Mouse (Mus musculus) yolk sac, embryonic 10.5 days (tissue): Measurements from ENCODE around the gene Ppt2.

ENCODE experiments used
- DNase-seq: peaks from one replicate; pipeline ENCODE4 v3.0.0-alpha.2; 2017; ENCODE audit warnings: low spot score

The Ppt2 gene

DNA sequence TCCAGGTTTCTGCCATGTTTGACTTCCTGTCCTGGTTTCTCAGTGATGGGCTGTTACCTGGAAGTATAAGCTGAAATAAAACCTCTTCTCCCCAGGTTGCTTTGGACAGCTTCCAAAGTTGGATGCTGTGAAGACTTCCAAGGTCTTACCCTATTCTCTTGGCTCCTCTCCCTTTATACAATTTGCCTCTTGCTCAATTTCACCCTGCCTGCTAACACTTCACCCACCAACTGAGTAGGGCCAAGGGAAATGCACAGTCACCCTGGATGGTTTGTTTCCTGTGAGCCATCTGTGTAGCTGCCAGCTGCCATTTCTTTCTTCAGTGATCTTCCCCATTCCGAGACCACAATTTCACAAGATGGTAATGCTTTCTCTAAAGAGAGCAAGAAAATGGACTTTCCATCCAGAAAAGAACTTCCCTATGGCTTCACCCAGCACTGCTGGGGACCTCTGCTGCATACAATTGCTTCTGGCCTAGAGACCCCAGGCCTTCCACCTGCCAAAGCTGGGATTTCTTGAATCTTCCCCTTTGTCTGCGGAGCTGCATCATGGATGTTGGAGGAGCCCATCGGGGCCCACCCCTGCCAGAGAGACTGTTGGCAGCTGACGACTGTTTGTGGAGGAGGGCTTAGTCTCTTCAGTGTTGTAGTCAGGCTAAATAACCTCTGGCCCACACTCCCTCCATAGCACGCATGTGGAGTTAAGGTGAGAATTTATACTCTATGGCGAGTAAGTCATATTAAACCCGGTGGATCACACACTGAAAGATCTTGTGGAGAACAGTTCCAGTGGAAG, 11.3 kb upstream of the Ppt2 start:
- no peak for DNase-seq

DNA sequence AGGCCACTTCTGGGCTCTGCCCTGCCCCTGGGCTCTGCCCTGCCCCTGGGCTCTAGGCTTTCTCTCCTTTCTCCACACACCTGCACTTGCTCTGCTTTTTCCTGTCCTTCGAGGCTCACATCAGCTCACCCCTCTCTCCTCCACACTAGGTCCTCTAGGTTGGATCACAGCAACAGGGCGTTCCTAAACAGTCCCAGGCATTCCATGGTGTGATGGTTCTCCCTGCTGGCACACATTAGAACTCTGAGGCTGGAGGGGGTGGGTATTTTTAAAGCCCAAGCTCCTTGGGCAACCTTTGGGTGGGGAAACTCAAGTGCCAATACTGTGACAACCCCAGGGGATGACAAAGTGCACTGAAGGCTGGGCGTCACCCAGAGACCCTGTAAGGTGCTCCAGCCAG, 9.1 kb upstream of the Ppt2 start:
- DNase-seq, result no peak

DNA sequence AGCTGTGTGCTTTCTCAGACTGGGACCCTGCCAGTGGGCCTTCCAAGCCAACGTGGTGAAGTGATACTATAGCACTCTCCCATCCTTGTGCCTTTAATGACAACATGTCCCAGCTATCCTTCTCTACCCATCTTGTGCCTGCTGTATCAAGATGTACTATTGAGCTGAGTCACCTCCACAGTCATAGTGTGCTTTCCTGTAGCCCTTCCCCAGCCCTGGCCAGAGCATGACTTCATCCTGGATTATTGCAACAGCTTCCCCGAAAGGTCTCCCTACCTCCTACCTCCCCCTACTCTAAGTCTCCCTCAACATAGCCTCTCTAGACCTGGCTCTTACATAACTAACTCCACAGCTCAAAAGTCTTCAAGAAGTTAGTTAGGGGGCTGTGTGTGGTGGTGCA, 7.4 kb upstream of the Ppt2 start:
- no peak for DNase-seq

DNA sequence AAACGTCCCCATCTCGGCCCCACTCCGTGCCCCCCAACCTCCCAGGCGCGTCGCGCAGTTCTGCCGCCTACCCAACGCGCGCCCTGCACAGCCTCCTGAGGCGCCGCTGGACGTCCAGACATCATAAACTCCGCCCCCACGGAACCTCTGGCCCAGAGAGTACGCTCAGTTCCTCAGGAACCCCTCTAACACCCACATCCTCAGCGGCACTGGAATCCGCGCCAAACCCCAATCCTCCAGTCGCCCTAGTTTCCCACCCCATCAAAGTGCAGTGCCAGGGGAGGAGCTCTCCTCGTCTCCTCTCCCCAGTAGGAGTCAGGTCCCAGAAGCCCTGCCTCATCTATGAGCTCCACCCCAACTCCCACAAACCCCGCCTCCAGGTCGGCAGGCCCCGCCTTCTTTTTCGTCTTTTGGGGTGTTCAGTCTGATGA, 4.0 kb upstream of the Ppt2 start:
- no peak for DNase-seq

DNA sequence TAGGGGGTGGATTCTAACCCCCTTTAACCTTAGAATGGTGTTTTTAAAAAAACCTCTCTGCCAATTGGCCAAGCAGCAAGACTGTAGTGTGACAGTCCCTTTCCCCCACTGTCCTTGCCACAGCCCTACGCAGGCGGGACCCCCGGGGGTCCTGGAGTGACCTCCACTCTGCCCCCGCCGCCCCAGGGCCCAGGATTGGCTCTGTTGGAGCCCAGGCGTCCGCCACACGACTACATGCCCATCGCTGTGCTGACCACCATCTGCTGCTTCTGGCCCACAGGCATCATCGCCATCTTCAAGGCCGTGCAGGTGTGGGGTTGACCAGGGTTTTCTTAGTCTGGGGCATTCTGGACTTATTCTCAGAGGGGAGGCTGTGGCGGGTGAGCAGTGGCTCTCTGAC, 3.3 kb upstream of the Ppt2 start:
- DNase-seq, result no peak

DNA sequence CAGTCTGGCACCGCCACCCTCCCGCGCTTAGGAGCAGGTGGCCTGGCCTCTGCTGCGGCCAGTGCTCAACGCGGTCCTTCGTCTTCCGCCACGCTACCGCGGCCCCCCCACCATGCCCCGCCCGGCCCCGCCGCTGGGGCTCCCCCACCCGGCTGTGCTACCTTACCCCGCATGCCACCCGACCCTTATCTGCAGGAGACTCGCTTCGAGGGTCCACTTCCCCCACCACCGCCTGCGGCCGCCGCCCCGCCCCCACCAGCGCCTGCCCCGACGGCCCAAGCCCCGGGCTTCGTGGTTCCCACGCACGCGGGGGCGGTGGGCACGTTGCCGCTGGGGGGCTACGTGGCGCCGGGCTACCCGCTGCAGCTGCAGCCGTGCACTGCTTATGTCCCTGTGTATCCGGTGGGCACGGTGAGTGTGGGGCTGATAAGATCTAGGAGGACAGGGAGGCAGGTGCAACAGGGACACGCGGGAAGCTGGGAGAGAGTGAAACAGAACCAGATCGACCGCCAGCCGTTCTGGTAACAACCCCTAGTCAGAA, 2.5 kb upstream of the Ppt2 start:
- DNase-seq, result no peak

DNA sequence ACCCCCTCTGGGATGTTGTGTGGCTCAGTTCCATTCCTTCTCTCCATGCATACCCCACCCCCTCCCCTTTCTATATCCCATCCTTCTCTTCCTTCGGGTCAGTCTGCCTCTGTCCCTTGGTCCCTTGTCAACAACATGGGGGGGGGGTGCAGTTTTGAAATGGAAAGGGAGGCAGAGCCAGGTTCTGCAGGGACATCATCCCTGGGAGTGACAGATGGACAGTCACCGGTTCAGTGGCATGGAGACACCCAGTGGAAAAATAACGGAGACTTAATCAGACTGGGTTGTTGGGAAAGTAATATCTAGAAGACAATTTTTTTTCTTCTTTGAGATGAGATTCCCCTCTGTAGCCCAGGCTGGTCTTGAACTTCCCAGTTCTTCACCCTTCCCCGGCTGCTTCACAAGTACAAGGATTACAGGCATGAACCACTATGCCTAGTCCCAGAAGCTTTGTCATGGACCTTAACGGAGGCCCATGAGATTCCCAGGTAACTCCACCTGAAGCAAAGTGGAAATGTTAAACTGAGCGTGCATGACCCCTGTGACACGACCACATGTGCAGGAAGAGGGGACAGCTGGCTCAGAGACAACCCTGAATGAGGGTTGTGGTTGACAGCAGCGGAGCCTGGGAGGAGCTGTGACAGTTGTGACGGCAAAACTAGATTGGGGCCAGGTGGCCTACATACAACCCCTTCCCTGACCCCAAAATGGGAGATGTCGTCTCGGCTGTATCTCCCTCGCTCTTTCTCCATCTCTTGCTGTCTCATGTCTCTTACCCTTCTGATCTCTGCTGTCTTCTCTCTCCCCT, 1.7 kb upstream of the Ppt2 start:
- DNase-seq, result no peak

DNA sequence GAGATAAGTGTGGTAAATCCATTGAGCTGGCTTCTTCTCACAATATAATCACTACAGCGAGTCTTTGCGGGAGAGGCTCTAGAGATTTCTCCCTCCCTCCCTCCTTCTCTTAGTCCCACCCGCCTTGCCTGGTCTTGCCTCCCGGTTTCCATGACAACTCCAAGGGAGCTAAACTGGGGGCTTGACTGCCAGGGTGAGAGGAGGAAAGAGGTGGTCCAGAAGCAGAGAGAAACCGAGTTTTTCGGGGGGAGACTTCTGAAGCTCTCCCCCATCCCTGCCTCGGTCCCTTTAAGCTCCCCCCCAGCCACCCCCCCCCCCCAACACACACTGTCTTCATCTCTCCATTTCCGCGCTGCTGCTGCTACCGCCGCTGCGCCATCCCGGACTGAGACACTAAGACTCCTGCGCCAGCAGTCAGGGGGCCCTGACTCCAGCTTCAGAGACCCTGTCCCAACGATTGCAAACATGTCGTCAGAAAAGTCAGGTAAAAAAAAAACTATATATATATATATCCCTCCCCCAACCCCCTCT, 976 bp upstream of the Ppt2 start, which contains the start of gene Prrt1:
Prrt1 (plus strand) TSS at position 313 of the 531 bp plus-strand sequence.
- DNase-seq, result no peak

DNA sequence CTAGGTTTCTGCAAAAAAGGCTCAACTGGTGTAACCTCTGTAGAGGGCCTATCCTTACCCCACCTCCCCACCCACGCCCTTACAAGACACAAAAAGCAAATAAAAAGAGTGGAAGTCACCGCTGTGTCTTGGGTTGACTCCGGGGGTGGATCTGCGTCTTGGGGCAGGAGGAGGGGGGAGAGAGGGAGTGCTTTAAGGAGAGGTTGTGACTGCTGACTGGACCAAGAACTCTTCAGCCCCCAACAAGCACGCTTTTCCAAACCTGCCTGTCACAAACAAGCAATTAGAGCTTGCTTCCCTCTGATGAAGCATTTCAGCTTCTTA, 296 bp upstream of the Ppt2 start:
- no peak for DNase-seq

DNA sequence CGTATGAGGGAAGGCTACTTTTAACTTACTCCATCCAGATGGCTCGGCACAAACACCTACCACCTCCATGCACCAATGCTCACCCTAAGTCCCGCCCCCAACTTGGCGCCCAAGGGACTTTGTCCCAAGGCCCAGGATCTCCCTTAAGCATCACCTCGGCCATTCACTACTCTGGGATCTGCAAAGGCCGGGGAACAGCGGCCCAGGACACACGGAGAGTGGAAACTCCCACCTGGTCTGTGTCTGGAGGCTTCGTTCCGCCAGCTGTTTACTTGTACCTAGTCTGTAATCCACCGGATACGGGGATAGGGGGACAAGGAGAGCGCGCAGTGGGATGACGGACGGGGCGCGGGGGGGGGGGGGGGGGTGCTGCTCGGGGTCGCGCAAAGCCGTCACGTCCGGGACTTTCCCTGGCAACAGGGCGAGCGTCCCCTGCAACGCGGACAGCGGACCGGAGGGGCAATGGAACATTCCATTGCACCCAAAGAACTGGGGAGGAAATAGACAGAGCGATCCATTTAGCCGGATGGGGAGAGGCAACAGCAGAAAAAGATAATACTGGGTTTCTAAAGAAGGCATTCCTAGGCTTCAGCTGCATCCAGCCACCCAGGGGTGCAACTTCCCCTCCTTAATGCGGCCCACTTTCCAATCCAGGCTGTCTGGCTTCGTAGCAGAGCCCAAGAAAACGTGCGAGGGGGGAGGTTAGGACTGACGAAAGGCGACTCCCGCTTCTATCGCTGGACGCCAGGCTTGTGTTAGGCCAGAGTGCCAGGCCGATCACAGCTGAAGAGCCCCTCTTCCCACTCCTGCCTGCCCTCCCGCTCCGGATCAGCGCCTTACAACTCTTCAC, 992 bp downstream of the Ppt2 start:
- DNase-seq, result peak; percentile 94

DNA sequence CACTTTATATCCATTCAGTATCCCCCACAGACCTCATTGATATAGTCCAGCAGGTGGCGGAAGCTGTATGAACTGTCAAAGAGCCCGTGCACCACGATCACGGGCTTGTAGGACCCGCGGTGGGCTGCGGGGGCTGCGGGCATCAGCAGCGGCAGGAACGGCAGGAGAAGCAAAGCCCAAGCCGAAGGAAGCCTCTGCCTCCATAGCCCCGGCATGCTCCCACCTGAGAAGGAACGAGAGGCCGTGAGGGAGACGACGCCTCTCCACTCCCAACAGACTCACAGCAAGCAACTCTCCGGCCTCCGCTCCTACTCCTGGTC, 1.6 kb downstream of the Ppt2 start:
- peak; percentile 65 for DNase-seq

DNA sequence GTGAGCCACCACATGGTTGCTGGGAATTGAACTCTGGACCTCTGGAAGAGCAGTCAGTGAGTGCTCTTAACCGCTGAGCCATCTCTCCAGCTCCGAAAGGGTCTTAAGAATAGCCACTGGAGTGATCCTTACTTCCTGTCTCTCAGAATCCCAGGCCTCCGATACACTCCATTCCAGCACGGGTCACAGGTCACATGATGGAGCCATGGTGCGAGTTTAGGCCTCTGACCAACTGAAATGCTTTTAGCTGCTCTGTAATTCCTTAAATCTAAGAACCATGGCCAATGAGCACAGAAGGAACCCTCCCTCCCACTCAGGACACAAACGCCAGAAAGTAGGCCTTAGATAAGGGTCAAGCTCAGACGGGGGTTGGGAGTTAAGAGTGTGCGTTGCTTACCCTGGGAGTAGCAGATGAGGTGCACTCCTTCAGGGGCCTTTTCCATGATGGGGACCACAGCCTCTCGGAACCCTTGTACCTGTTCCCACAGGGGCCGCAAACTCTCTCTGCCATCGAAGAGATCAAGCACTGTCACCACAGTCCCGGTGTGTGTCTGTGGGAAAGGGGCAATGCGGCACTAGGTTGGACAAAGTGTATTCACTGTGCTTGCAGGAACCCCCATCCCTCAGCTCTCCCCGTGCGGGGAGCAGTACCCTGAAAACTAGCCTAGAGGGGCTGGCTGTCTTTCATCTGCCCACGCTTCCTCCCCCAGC, 2.1 kb downstream of the Ppt2 start:
- no peak for DNase-seq

DNA sequence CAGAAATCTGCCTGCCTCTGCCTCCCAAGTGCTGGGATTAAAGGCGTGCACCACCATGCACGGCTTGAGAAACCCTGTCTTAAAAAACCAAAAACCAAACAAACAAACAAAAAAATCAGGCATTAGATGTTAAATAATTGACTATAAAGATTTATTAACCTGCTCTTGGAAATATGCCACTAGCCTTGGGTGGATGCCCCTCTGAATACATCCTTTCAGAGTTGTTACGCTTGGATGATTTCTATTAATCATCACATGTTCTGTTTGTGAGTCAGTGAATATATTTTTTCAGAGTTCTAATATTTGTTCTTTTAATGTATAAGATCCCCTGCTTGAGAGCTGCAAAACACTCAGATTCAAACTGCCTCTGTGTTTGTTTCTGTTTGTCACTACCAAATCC, 3.3 kb downstream of the Ppt2 start:
- no peak for DNase-seq

DNA sequence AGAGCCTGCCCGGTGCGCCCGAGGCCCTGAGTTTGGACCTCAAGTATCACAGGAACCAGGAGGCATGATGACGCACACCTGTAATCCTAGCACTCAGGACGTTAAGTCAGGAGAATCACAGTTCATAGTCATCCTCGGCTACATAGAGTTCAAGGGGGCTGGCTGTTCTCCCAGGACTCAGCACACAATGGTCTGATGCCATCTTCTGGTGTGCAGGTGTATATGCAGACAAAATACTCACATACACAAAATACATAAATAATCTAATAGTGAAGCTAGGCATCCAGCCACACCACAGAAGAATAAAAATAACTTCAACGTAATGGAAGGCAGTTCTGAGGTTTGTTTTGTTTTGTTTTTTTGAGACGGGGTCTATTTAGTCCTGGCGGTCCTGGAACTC, 5.1 kb downstream of the Ppt2 start:
- no peak for DNase-seq

DNA sequence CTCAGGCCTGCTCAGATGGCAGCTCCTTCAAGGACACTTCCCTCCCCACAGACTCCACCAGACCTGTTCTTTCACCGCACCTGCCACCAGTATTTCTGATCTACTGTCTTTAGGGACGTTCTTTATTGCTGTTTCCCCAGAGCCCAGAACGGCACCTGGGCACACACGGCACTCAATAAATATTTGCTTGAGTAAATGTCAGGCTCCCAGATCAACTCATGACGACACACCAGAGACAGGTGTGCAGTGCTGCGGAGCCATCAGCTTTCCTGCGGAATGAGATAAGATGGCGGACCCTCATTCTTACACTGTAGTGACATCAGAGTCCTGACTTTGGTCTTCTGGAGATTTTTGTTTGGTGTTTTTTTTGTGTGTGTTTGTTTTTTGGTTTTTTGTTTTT, 7.3 kb downstream of the Ppt2 start:
- DNase-seq, result no peak

DNA sequence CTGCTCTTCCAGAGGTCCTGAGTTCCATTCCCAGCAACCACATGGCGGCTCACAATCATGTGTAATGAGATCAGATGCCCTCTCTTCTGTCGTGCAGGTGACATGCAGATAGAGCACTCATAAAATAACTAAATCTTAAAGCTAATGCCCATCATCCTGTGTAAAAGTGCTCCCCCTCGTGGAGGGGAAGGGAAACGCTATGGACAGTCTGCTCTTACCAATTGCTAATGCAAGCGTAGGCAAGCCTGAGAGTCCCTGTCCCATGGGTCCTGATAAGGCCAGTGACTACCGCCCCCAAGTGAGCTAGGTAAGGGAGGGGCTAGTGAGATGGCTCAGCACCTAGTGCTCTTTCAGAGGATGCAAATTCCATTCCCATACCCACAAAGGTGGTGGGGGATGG, 9.3 kb downstream of the Ppt2 start:
- DNase-seq, result peak; percentile 49

DNA sequence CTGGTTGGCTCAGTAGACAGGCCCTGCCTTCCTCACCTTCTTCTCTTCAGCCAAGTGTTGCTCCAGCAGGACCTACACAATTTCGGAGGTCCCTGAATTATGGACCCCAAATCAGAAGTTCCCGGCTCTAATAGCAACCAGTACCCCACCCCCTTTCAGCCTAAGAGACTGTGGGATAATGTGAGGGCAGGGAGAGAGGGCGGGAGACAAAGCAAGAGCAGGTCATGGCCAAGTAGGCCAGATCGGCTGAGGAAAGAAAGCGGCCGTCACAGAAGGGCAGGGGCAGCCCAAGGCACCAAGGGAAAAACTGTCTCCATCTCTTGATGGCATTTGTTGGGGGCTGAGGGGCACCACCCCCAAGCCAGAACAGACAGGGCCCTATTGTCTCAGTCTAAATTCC, 12.4 kb downstream of the Ppt2 start, which contains the start of gene Egfl8:
Egfl8 (minus strand) TSS at position 101 of the 400 bp plus-strand sequence.
- no peak for DNase-seq

DNA sequence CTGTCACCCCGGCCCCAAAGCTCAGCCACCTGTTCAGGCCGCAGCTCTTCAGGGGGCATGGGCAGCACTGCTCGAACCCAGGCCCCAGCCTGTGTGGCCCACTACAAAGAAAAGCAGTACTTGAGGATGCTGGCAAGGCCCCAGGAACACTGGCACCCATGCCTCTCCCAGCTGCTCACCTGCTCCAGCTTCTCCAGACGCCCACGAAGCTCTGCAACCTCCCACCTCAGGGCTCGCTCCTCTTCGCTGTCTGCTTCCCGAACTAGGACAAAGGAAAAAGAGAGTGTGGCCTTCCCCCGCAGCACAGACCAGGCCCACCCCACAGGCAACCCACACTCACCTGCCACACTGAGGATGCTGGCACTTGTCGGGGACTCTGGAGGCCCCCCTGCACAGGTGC, 14.5 kb downstream of the Ppt2 start:
- no peak for DNase-seq

DNA sequence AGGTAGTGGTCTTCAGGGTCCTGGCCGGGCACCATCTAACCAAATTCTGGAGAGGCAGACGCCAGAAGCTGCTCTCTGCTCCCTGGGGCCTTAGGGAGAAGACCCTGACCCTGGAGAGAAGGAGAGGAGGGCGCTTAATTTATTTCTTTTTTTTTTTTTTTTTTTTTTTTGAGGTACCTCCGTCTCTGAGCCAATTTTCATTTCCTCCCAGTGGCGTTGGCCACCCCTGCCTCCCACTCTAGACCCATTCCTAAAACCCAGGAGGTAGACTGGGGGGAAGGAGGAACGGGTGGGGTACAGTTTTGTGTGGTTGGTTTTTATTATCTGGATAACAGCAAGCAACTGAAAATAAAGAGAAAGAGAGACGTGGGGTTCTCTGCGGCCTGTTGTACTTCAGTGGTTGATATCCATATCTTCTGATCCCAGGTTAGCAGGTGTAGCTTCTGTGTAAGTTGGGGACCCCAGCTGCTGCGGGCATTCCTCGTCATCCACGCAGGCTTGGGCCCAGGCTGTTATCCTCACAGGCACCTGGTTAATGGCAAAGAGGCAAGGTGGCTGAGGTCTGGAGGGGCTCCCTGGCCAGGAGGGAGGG, 15.2 kb downstream of the Ppt2 start:
- DNase-seq, result no peak

DNA sequence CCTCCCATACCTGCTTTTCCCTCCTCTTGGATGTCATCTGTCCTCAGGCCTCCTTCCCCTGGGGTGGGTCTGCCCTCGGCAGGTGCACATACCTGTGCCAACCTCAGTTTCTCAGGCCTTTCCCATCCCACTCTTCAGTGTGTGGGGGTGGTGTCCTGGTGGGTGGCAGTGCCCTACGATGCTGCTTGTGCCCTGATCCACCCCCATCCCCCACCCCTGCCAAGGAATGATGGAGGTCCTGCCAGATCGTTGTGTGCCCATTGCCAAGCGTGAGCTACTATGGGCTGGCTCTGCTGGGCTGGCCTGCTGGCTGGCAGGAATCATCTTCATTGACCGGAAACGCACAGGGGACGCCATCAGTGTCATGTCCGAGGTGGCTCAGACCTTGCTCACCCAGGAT, 17.3 kb downstream of the Ppt2 start:
- DNase-seq, result no peak

DNA sequence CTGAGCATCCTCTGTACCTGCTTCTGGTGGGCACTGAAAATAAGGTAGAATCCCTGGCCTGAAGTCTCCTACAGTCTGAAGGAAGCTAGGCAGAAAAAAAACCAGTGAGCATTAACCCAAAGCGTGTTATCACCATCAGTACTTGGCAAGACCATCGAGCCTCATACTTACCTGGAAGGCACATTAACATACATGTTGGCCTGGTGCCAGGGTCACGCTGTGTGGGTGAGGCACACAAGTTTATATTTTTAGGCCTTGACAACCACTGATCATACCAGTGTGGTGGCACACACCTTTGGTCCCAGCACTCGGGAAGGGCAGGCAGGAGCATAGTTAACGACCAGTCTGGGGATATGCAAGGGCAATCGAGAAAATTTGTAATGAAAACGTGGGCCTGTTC, 20.3 kb downstream of the Ppt2 start:
- DNase-seq, result no peak
